Mouse (Mus musculus): Measurements from ENCODE around the gene Arhgap17.

The Arhgap17 gene

GRCm38 (mm10) chr7:123369759-123370481, at the start of gene Arhgap17, which contains the start of gene Lcmt1:
Arhgap17 (minus strand) TSS chr7:123369915.
Lcmt1 (plus strand) TSS chr7:123369784.
- peak; percentile 96 for DNase-seq

- no peak for DNase-seq
Observed at GRCm38 (mm10) chr7:123417661-123418060, 47.9 kb upstream of the Arhgap17 start.

- DNase-seq, result peak; percentile 3
Observed at GRCm38 (mm10) chr7:123416803-123417202, 47.1 kb upstream of the Arhgap17 start.

DNA sequence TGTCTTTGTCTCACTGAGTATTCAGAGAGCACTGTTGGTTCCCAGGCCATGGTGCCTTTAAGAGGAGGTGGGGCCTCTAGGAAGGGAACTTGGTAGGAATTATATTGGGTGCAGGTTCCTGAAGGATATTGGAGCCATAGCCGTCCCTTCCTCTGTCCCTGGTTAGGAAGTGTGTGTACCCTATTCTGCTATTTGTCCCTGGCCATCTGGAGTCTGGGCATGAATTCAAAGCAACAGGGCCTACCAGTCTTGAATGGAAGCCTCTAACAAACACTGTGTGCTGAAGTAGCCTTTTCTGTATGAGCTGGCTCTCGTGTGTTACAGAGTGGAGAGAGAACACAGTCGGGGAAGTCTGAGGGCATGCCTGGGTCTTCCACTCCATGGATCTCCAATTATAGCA, 42.4 kb upstream of the Arhgap17 start:
- DNase-seq, result peak; percentile 91

GRCm38 (mm10) chr7:123411109-123411508, 41.4 kb upstream of the Arhgap17 start:
- peak; percentile 34 for DNase-seq

- peak; percentile 1 for DNase-seq
Observed at GRCm38 (mm10) chr7:123410502-123410901, 40.8 kb upstream of the Arhgap17 start.

DNA sequence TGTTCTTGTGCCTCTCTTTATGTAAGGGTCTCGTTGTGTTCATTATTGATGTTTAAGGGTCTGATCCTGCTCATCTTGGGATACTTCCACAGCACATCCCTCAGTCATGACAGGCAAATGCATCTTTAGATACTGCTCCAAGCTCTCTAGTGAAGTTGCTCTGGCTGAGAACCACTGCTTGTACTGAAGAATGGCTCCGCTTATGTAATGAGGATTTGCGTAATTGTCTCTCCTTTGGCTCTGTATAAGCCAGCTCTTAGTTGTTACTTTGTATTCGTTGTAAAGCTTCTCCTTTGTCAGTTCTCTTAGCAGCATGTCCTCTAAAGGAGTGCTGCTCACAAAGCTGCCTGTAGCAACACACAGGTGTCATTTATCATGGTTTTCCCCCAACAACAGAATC, 37.3 kb upstream of the Arhgap17 start:
- no peak for DNase-seq

DNA sequence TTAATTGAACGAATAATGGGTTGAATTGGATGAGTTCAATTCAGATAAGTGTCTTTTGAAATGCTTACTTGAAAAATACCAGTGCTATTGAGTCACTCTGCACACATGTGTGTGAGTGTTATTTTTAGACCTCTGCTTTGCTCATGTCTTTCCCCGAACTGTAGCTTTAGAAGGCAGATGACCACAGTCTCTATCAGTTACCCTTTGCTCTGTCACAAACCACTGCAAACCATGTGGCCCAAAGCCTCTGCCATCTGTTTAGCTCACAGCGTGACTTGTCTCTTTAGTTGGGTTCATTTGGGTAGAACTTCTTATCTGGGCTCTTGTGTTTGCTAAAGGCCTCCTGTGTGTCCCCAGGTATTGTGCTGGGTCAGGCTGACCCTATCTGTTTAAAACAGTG, 35.9 kb upstream of the Arhgap17 start:
- DNase-seq, result no peak

- DNase-seq, result peak; percentile 65
Observed at GRCm38 (mm10) chr7:123404198-123404597, 34.5 kb upstream of the Arhgap17 start.

GRCm38 (mm10) chr7:123401121-123401520, 31.4 kb upstream of the Arhgap17 start:
- DNase-seq, result no peak

DNA sequence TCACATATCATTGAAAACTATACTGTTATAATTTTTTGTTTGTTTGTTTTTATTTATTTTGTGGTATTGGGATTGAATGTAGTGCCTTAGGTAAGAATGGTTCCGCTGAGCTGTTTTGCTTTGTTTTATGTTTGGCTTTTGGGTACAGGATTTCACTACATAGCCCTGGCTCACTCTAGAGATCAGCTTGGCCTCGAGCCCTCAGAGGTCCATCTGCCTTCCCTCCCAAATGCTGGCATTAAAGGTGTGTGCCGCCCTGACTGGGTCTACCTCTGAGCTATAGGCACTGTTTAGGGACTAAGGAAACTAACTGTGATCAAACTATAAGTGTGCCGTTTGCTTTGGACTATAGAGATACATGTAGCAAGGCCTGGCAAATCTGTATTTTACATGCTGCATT, 29.6 kb upstream of the Arhgap17 start:
- peak; percentile 80 for DNase-seq

DNA sequence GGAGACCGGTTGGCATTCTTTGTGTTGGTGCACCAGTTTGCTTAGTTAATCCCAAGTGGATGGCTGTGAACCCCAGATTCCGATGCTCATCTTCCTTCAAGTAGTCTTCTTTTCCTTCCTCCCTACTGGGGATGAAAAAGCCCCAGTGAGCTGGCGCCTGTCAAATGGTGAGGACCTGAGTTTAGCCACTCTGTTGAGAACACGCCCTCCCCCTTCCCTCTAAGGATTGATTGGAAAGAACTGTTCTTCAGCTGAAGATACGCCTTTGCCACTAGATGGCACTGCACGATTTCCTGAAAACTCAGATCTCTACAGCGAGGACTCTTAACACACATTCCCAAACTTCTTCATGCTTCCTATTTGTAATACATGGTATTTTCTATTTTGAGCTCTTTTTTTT, 29.1 kb upstream of the Arhgap17 start:
- peak; percentile 62 for DNase-seq

DNA sequence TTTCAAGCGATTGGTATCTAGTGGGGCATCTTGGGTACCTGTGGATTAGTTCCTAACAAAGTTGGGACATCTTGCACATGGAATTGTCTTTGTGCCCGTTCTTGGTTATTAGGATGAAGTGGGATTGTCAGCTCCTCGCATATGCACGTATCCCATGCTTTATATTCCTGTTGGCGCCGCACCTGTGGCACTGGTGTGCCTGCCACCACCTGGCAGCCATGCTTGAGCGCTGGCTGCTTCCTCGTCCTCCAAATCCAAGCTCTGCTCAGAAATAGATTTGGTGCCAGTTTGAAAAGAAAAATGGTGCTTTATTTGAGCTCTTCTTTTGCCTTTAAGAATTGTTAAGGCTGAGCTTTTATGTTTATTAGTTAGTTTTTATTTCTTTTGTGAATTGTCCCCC, 28.2 kb upstream of the Arhgap17 start:
- DNase-seq, result peak; percentile 54

DNA sequence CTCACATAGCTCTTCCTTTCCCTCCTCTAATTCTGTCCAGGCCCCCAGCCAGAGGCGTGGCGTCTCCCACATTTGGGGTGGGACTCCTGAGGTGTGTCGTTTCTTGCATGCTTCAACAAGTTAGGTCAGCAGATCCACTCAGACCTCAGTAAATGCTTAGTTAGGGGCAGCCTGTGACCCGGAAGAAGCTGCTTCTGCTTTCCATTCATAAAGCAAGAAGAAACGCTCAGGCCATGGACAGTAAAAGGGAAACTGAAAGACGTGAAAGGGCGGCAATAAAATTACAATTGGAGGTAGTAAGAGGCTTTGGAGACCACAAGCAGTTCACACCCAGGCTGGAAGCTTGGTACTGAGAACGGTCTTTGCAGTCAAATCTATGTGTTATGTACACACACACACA, 27.7 kb upstream of the Arhgap17 start:
- DNase-seq, result no peak

DNA sequence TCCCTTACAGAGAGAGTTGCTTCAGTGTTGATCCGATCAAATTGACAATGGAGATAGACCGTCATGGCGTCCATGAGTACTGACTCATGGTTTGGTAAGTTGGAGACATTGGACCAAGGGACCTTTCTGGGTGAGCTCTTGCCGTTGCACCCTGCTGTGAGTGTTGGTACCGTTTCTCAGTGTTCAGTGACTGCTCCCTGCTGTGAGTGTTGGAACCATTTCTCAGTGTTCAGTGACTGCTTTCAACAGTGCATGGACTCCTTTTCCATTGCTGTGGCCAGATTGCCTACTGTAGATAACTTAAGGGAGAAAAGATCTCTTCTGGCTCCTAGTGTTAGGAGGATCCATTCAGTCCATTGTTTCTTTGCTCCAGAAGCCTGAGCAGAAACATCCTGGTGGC, 27.2 kb upstream of the Arhgap17 start:
- peak; percentile 57 for DNase-seq

DNA sequence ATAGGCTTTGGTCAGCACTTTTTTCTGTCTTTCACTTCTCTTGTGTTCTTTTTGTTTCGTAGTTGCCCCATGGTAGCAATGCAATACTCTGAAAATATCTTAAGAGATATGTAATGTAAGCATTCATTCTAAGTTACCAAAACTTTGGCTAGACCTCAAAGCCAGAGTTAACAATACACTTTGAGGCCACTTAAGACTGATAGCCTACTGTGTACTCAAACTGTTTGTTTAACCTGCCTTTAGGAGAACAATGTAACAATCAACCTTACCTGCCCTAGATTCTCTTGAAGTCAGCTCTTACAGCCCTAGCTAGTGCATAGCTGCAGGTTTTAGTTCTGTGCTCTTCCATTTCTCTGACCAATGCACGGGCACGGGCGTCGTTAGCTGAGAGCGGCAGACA, 24.6 kb upstream of the Arhgap17 start:
- no peak for DNase-seq

GRCm38 (mm10) chr7:123389686-123390280, 20.1 kb upstream of the Arhgap17 start:
- DNase-seq, result no peak

DNA sequence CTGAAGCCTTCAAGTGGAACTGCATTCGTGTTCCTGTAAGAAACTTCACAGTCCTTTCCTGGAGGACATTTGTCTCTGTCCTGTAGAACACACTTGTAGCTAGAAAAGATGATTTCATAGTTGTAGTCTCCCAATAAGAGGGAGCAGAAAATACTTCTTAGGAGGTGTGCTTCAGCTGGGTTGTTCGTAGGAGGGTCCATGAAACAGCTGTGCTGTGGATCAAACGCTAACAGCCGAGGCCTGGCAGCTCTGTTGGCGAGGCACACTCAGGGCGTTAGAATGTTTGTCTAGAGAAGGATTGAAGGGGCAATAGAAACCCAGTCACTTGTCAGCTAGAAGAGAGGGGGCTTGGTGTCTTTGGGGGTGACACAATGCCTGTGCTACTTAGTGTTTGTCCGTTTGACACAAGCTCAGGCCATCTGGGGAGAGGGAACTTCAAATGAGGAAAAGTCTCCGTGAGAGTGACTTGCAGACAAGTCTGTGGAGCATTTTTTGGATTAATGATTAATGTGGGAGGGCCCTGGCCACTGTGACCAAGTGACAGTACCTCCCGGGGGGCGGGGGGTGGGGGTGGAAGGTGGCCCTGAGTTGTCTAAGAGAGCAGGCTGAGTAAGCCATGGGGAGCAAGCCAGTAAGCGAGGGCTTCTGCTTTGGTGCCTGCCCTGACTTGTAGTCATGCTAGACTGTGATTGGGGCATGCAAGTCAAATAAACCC, 16.1 kb upstream of the Arhgap17 start:
- DNase-seq, result no peak

DNA sequence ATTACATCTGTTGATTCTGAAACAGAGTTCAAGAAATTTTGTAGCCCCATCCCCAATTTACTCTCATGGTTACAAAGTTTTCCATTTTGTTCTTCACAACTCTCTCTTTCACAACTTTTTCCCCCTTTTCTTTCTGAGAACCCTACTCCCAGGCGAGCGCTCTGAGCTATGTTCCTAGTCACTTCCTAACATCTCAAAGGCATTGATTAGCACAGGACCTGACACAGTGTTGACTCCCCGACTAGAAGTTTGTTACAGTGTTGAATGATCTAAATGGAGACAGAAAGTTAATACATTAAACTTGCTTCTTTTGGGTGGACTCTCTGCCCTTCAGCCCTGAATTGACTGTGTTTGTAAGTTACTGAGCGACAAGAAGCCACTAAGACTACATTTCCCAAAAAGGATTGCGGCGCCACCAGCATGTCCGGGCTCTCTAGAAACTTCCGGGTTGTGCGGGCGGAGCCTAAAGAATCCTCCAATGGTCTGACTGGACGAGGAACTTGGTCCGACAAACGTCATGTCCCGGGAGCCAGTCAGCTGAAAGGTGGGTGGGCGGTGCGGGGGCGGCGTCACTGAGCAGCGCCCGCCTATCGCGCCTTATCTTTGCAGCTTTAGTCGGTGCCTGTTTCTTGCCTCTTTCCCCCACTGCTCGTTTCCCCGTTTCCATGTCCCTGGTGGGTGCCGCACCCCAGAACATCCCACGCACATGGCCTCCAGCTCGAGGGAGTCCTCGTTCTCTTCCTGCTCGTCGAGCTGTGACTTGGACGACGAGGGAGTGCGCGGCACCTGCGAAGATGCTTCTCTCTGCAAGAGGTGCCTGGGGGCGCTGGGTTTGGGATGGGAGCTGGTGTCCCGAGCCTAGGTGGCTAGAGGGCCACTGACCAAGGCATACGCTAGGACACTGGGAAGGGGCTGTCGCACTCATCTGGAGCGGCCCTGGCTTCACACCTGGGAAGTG, 8.0 kb upstream of the Arhgap17 start:
- peak; percentile 95 for DNase-seq

DNA sequence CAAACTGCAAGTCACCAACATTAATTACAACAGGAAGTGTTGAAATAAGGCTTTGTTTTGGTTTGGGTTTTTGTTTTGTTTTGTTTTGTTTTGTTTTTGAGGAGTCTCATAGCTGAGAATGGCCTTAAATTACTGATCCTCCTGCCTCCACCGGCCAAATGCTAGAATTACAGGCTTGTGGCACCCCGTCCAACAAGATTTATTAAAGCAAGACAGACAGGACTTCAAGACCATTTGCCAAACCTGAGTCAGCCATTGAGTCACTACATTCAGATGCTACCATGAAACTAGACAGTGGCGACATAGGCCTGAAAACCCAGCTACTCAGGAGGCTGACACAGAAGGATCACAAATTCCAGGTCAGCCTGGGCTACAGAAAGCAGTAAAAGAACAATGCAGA, 1.8 kb upstream of the Arhgap17 start:
- DNase-seq, result no peak

- DNase-seq, result no peak
Observed at GRCm38 (mm10) chr7:123370700-123371099, 985 bp upstream of the Arhgap17 start.

Measured in cerebellum, adult 11-12 months (tissue).